Comparison of ENCODE assay signal across 10 mouse cellular contexts in genomic region chr6:29528165-29528505, GRCm38 (mm10). TPM values are rescaled to one million over a fixed set of nuclear protein-coding genes. Genes with fewer than 3 reads are reported as not detected.
DNase-seq lines count a peak whose midpoint lies in the region; ATAC-seq and TF ChIP-seq lines count a peak whose summit lies in the region.
"Had no signal": no experiment of that assay in that cellular context is flagged by ENCODE, and none has a peak within 500 bp of the region (broad histone marks: within the 10 kb centered on the region; RNA-seq: fewer than 3 reads in every experiment).

No protein-coding gene starts in this region.

- no peaks in the 10 kb centered on the region for H3K9me3 ChIP-seq in lung, embryonic 16.5 days (ENCODE audit: control insufficient read depth, low read length)
- peaks cover 4% of the 10 kb centered on the region; the same call in 1 of the 2 replicates for H3K9me3 ChIP-seq in hindbrain, embryonic 12.5 days (replicated peaks)
- H3K9me3 ChIP-seq in liver, postnatal 0 days (ENCODE audit: low read length) = no peaks in the 10 kb centered on the region

- peaks cover 13% of the 10 kb centered on the region for H3K4me1 ChIP-seq in lung, embryonic 16.5 days (replicated peaks; ENCODE audit: control insufficient read depth, insufficient read depth, low read length)
- peaks cover 28% of the 10 kb centered on the region for H3K4me1 ChIP-seq in hindbrain, embryonic 12.5 days
- H3K4me1 ChIP-seq in liver, postnatal 0 days (ENCODE audit: insufficient read depth) = peaks cover 29% of the 10 kb centered on the region

- H3K4me3 ChIP-seq in gastrocnemius, adult 2 months = peak overlapping the region; percentile 86
- H3K4me3 ChIP-seq in lung, embryonic 16.5 days (ENCODE audit: low read length) = peak overlapping the region; percentile 60
- H3K4me3 ChIP-seq in hindbrain, embryonic 12.5 days = no peak overlapping the region
- H3K4me3 ChIP-seq in liver, postnatal 0 days (ENCODE audit: low read depth, low read length) = peak overlapping the region; percentile 64

- peak overlapping the region; percentile 46 for H3K27ac ChIP-seq in gastrocnemius, adult 2 months
- H3K27ac ChIP-seq in lung, embryonic 16.5 days (ENCODE audit: low read length) = no peak overlapping the region
- no peak overlapping the region for H3K27ac ChIP-seq in hindbrain, embryonic 12.5 days
- H3K27ac ChIP-seq in liver, postnatal 0 days (ENCODE audit: low read depth) = peak overlapping the region; percentile 67; the same call in 1 of the 2 replicates

- no peak for ATAC-seq in lung, embryonic 16.5 days (ENCODE audit: low read depth)
- ATAC-seq in hindbrain, embryonic 12.5 days (ENCODE audit: low FRiP score) = no peak
- no peak for ATAC-seq in liver, postnatal 0 days
- no peak for ATAC-seq in frontal cortex, adult (ENCODE audit: low TSS enrichment)

- no peak for TF ChIP-seq CTCF in gastrocnemius, adult 2 months (IDR thresholded peaks at IDR 0.05)
- TF ChIP-seq CTCF in liver, postnatal 0 days (IDR thresholded peaks at IDR 0.05; ENCODE audit: low read depth) = no peak

- H3K4me2 ChIP-seq in lung, embryonic 16.5 days (ENCODE audit: low read depth, low read length) = peak overlapping the region; percentile 99
- H3K4me2 ChIP-seq in hindbrain, embryonic 12.5 days (replicated peaks) = peak overlapping the region; percentile 21; the same call in 1 of the 2 replicates
- peak overlapping the region; percentile 93 for H3K4me2 ChIP-seq in liver, postnatal 0 days (ENCODE audit: low read depth, low read length)

- no peak overlapping the region for H3K9ac ChIP-seq in lung, embryonic 16.5 days (ENCODE audit: low read length)
- H3K9ac ChIP-seq in hindbrain, embryonic 12.5 days = no peak overlapping the region
- no peak overlapping the region for H3K9ac ChIP-seq in liver, postnatal 0 days (replicated peaks)

- TF ChIP-seq EP300 in liver, postnatal 0 days (IDR thresholded peaks at IDR 0.05; ENCODE audit: low read depth) = no peak

- intact Hi-C loops in gastrocnemius, adult 2 months (cut with DNase I) = no loop called here
- intact Hi-C loops in gastrocnemius, postnatal 14 days (cut with DNase I; ENCODE audit: low total_unique reads) = no loop called here

- 10% methylated on average over 8 of the region's 8 CpGs for WGBS in lung, embryonic 16.5 days
- 10% methylated on average over 8 of the region's 8 CpGs for WGBS in hindbrain, embryonic 12.5 days
- WGBS in liver, postnatal 0 days (ENCODE audit: insufficient replicate concordance) = 9% methylated on average over 8 of the region's 8 CpGs

- no peaks in the 10 kb centered on the region for H3K36me3 ChIP-seq in lung, embryonic 16.5 days (ENCODE audit: control insufficient read depth, insufficient read depth, low read length)
- no peaks in the 10 kb centered on the region for H3K36me3 ChIP-seq in hindbrain, embryonic 12.5 days
- no peaks in the 10 kb centered on the region for H3K36me3 ChIP-seq in liver, postnatal 0 days (replicated peaks; ENCODE audit: insufficient read depth, low read length)

- DNase-seq in gastrocnemius, adult 2 months = no peak
- DNase-seq in gastrocnemius, postnatal 14 days = no peak
- DNase-seq in lung, postnatal 36 days = no peak
- DNase-seq in liver, postnatal 0 days = no peak
- DNase-seq in left cerebral cortex, adult 9 months (ENCODE audit: low spot score in 2 of 2) = no peak

- peaks cover 27% of the 10 kb centered on the region for H3K27me3 ChIP-seq in lung, embryonic 16.5 days (ENCODE audit: control insufficient read depth, insufficient read depth, low read depth, low read length)
- H3K27me3 ChIP-seq in hindbrain, embryonic 12.5 days = peaks cover 66% of the 10 kb centered on the region
- peaks cover 34% of the 10 kb centered on the region for H3K27me3 ChIP-seq in liver, postnatal 0 days (ENCODE audit: insufficient read depth, low read length)

RNA-seq across cellular contexts. Expression of gene Irf5, which starts 1.7 kb away (rescaled TPM):
- total RNA-seq in gastrocnemius, adult 2 months (2021) = 1 to 10 TPM; 1.1 to 3.8 TPM
- 1 to 10 TPM; 1.0 to 1.8 TPM for total RNA-seq in gastrocnemius, postnatal 14 days (2021)
- 5.5 and 6.8 TPM in 2 replicates for polyA plus RNA-seq in lung, embryonic 16.5 days (2015; fragmentation: Nextera tagmentation; extraction: Ambion mirVana)
- polyA plus RNA-seq in hindbrain, embryonic 12.5 days (2016; fragmentation: Nextera tagmentation; extraction: Ambion mirVana) = 2.9 and 3.2 TPM in 2 replicates
- 11.8 and 12.0 TPM in 2 replicates for polyA plus RNA-seq in liver, postnatal 0 days (2015; fragmentation: Nextera tagmentation; extraction: Ambion mirVana)

RNA-seq across cellular contexts. Expression of gene Kcp, which starts 20.4 kb away (rescaled TPM):
- total RNA-seq in gastrocnemius, adult 2 months (2021) = 1 to 10 TPM; 3.8 to 4.0 TPM
- 10 to 100 TPM; 12.4 to 13.8 TPM for total RNA-seq in gastrocnemius, postnatal 14 days (2021)
- polyA plus RNA-seq in lung, embryonic 16.5 days (2015; fragmentation: Nextera tagmentation; extraction: Ambion mirVana) = 11.5 and 12.6 TPM in 2 replicates
- polyA plus RNA-seq in hindbrain, embryonic 12.5 days (2016; fragmentation: Nextera tagmentation; extraction: Ambion mirVana) = 22.0 and 24.7 TPM in 2 replicates
- polyA plus RNA-seq in liver, postnatal 0 days (2015; fragmentation: Nextera tagmentation; extraction: Ambion mirVana) = 2.2 and 2.3 TPM in 2 replicates

RNA-seq across cellular contexts. Expression of gene Atp6v1fnb, which starts 56.9 kb away (rescaled TPM):
- not detected for total RNA-seq in gastrocnemius, adult 2 months (2021)
- not detected for total RNA-seq in gastrocnemius, postnatal 14 days (2021)
- not detected in 2 replicates for polyA plus RNA-seq in lung, embryonic 16.5 days (2015; fragmentation: Nextera tagmentation; extraction: Ambion mirVana)
- polyA plus RNA-seq in hindbrain, embryonic 12.5 days (2016; fragmentation: Nextera tagmentation; extraction: Ambion mirVana) = 0.43 TPM in 1 of 2 replicates, not detected in the other
- polyA plus RNA-seq in liver, postnatal 0 days (2015; fragmentation: Nextera tagmentation; extraction: Ambion mirVana) = not detected in 2 replicates
- polyA plus RNA-seq: cortical plate, adult 2 months; gonadal fat pad, adult 2 months had no signal

Comparison
In these comparisons a context has a peak if more than half of its experiments do, and no peak if none do; other contexts are left out.
1. H3K27ac ChIP-seq: peak in gastrocnemius, adult 2 months (single experiment) and liver, postnatal 0 days (single experiment); none in lung, embryonic 16.5 days (single experiment) and hindbrain, embryonic 12.5 days (single experiment).
2. H3K4me2 ChIP-seq: peak in every context shown above with its lines; median percentile 99 in lung, embryonic 16.5 days; 93 in liver, postnatal 0 days; 21 in hindbrain, embryonic 12.5 days.